Mouse (Mus musculus): ENCODE measurements around the gene Mettl9. TPM values are rescaled to one million over a fixed set of nuclear protein-coding genes. Genes with fewer than 3 reads are reported as not detected.
A peak's percentile ranks its signal among the peaks of the same experiment; 100 is the strongest.

Gene Mettl9
- total and polyA plus RNA-seq, 3 experiments, result 33.4 to 80.4 (median 73.3) TPM

DNA sequence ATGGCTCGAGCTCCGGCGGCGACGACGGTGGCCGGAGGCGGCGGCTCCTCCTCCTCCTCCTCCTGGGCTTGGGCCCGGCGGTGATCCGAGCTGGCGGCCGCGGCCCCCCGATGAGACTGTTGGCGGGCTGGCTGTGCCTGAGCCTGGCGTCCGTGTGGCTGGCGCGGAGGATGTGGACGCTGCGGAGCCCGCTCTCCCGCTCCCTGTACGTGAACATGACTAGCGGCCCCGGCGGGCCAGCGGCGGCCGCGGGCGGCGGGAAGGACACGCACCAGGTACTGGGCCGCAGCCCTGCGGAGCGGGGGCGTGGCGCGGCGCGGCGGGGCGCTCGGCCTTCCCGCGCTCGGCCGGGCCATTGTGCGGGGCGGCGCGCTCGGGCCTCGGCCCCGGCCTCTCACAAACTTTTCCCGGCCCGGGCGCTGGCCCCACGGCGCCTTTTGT is 476 bp downstream of the Mettl9 start:
- Histone ChIP-seq H3K4me1 (ENCODE audit: control insufficient read depth in 1 of 2, insufficient read depth in 2 of 2, low read length in 2 of 2) (peaks cover 8 to 20% of the 10 kb centered on the region in 2 experiments; a peak in 3 of 4 replicates), H3K27me3 (ENCODE audit: control insufficient read depth in 1 of 2, insufficient read depth in 2 of 2, low read length in 2 of 2) (no peaks in the 10 kb centered on the region), H3K36me3 (ENCODE audit: control insufficient read depth in 1 of 2, insufficient read depth in 2 of 2, low read length in 2 of 2) (peaks cover 0 to 28% of the 10 kb centered on the region in 2 experiments; a peak in 2 of 4 replicates), H3K9ac (ENCODE audit: control insufficient read depth, low read depth, low read length, poor library complexity, severe bottlenecking) (peak overlapping the region; percentile 95), H3K9me3 (replicated peaks; ENCODE audit: insufficient read depth, low read length) (no peaks in the 10 kb centered on the region), H3K79me2 (ENCODE audit: control insufficient read depth, insufficient read depth, low read length, poor library complexity) (peaks cover 47% of the 10 kb centered on the region), H3K27ac (ENCODE audit: control insufficient read depth, low read depth, low read length) (peak overlapping the region; percentile 64), H3K4me3 (ENCODE audit: control insufficient read depth in 1 of 2, insufficient read depth in 1 of 2, low read depth in 2 of 2, low read length in 2 of 2) (peak overlapping the region; percentile 84 to 98)
- TF ChIP-seq CHD1 (IDR thresholded peaks at IDR 0.05; ENCODE audit: low read depth, low read length), result peak; percentile 24; the same call in 1 of the 2 replicates
- no peak for TF ChIP-seq ELF1 (IDR thresholded peaks at IDR 0.05; ENCODE audit: low read depth, low read length)
- TF ChIP-seq POLR2AphosphoS2 (IDR thresholded peaks at IDR 0.05; ENCODE audit: low read length), result no peak
- 0 out of 2 replicates have a peak, but pooled peaks have one; percentile 13 for TF ChIP-seq ZMIZ1 (IDR thresholded peaks at IDR 0.05; ENCODE audit: low read depth, low read length)
- TF ChIP-seq MYB (IDR thresholded peaks at IDR 0.05; ENCODE audit: low read depth, low read length), result no peak
- no peak for TF ChIP-seq MAFK (IDR thresholded peaks at IDR 0.05; ENCODE audit: borderline replicate concordance, low read depth, low read length)
- TF ChIP-seq UBTF (IDR thresholded peaks at IDR 0.05; ENCODE audit: borderline replicate concordance, insufficient read depth, low read depth, low read length), result 0 out of 2 replicates have a peak, but pooled peaks have one; percentile 52
- DNase-seq (ENCODE audit: low read depth, low spot score), result no peak

DNA sequence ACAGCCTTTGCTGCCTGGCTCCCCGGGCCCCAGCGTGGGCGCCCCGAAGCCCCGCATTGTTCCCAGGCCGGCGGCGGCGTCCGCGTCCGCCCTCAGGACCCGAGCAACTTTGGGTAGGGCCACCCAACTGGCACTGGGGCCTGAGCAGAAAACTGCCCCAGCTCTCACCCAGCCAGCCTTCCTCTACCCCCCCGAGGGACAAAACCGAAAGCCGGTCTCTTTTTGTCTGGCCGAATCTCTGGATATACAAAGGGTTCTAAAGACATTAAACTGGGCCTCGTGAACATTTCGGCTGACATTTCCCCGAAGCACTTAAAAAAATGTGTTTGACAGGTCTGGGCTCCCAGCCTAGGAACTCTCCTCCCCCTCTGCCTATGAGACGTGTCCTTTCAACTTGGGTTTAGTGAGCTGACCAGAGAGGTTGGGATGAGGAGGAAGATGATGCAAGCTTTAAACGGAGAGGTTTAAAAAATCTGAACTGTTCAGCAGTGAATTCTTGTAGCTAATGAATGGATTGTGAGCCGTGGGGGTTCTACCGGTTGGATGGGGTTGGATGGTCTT is 996 bp downstream of the Mettl9 start:
- Histone ChIP-seq H3K4me1 (ENCODE audit: control insufficient read depth in 1 of 2, insufficient read depth in 2 of 2, low read length in 2 of 2) (peaks cover 8 to 17% of the 10 kb centered on the region in 2 experiments; a peak in 3 of 4 replicates), H3K9me3 (replicated peaks; ENCODE audit: insufficient read depth, low read length) (no peaks in the 10 kb centered on the region), H3K4me3 (ENCODE audit: control insufficient read depth in 1 of 2, insufficient read depth in 1 of 2, low read depth in 2 of 2, low read length in 2 of 2) (peak overlapping the region; percentile 84 to 98), H3K79me2 (ENCODE audit: control insufficient read depth, insufficient read depth, low read length, poor library complexity) (peaks cover 52% of the 10 kb centered on the region), H3K27ac (ENCODE audit: control insufficient read depth, low read depth, low read length) (peak overlapping the region; percentile 64), H3K36me3 (ENCODE audit: control insufficient read depth in 1 of 2, insufficient read depth in 2 of 2, low read length in 2 of 2) (peaks cover 0 to 24% of the 10 kb centered on the region in 2 experiments; a peak in 2 of 4 replicates), H3K27me3 (ENCODE audit: control insufficient read depth in 1 of 2, insufficient read depth in 2 of 2, low read length in 2 of 2) (no peaks in the 10 kb centered on the region), H3K9ac (ENCODE audit: control insufficient read depth, low read depth, low read length, poor library complexity, severe bottlenecking) (peak overlapping the region; percentile 95)
- TF ChIP-seq POLR2AphosphoS2 (IDR thresholded peaks at IDR 0.05; ENCODE audit: low read length) (no peak), NELFE (IDR thresholded peaks at IDR 0.05; ENCODE audit: low read depth, low read length) (peak; percentile 14; the same call in 1 of the 2 replicates), HCFC1 (IDR thresholded peaks at IDR 0.05; ENCODE audit: low read depth, low read length) (no peak), USF1 (IDR thresholded peaks at IDR 0.05; ENCODE audit: low read depth, low read length) (no peak), NRF1 (IDR thresholded peaks at IDR 0.05; ENCODE audit: insufficient read depth, low read depth, low read length, poor library complexity, severe bottlenecking) (no peak), TCF12 (IDR thresholded peaks at IDR 0.05; ENCODE audit: low read depth, low read length) (no peak), MAFK (IDR thresholded peaks at IDR 0.05; ENCODE audit: borderline replicate concordance, low read depth, low read length) (no peak), MYC (IDR thresholded peaks at IDR 0.05; ENCODE audit: low read depth, low read length) (no peak; the same call in 1 of the 2 replicates), SIN3A (IDR thresholded peaks at IDR 0.05; ENCODE audit: low read length) (peak; percentile 82)
- DNase-seq (ENCODE audit: low read depth, low spot score), result peak; percentile 66

Measured in MEL (cell line).